Mouse (Mus musculus): ENCODE results near the gene Samhd1. TPM values are rescaled to one million over a fixed set of nuclear protein-coding genes. Genes with fewer than 3 reads are reported as not detected.

The Samhd1 gene
- total and polyA plus RNA-seq, 3 experiments: 32.8 to 79.5 (median 67.9) TPM

- Histone ChIP-seq H3K36me3 (replicated peaks in 1 of 2; ENCODE audit: control insufficient read depth in 1 of 2, insufficient read depth in 1 of 2, low read length in 1 of 2) (peaks cover 57 to 82% of the 10 kb centered on the region in 2 experiments), H3K27me3 (replicated peaks) (no peaks in the 10 kb centered on the region), H3K9ac (ENCODE audit: insufficient read depth, low read depth) (no peak overlapping the region), H3K79me2 (replicated peaks; ENCODE audit: control insufficient read depth, extremely low read depth, insufficient read depth, poor library complexity, severe bottlenecking) (no peaks in the 10 kb centered on the region), H3K4me2 (ENCODE audit: insufficient read depth, low read depth, poor library complexity, severe bottlenecking) (no peak overlapping the region), H3K9me3 (replicated peaks; ENCODE audit: low read length) (peaks cover 4% of the 10 kb centered on the region), H3K27ac (ENCODE audit: insufficient read depth, low read depth) (no peak overlapping the region), H3K4me1 (ENCODE audit: control insufficient read depth in 1 of 2, insufficient read depth in 2 of 2) (peaks cover 4 to 39% of the 10 kb centered on the region in 2 experiments; a peak in 3 of 4 replicates), H3K4me3 (replicated peaks in 1 of 3; ENCODE audit: low read depth in 2 of 3, low read length in 2 of 3, poor library complexity in 1 of 3) (no peak overlapping the region)
- TF ChIP-seq ZKSCAN1 (IDR thresholded peaks at IDR 0.05; ENCODE audit: borderline replicate concordance, low read depth, low read length) (no peak), NELFE (IDR thresholded peaks at IDR 0.05; ENCODE audit: low read depth, low read length) (no peak), ETS1 (conservative IDR thresholded peaks at IDR 0.05; ENCODE audit: low read depth, low read length) (no peak), USF1 (IDR thresholded peaks at IDR 0.05; ENCODE audit: low read depth, low read length) (no peak), KAT2A (IDR thresholded peaks at IDR 0.05; ENCODE audit: insufficient replicate concordance, low read length) (no peak), BHLHE40 (IDR thresholded peaks at IDR 0.05; ENCODE audit: low read depth, low read length) (no peak), RAD21 (IDR thresholded peaks at IDR 0.05; ENCODE audit: low read depth, low read length) (no peak), USF2 (conservative IDR thresholded peaks at IDR 0.05; ENCODE audit: low read depth, low read length) (no peak), GABPA (IDR thresholded peaks at IDR 0.05; ENCODE audit: insufficient replicate concordance, low read depth, low read length) (no peak), SMC3 (IDR thresholded peaks at IDR 0.05; ENCODE audit: low read depth, low read length) (no peak), CHD1 (IDR thresholded peaks at IDR 0.05; ENCODE audit: low read depth, low read length) (no peak), POLR2AphosphoS2 (IDR thresholded peaks at IDR 0.05; ENCODE audit: low read depth, low read length) (no peak), ZC3H11A (IDR thresholded peaks at IDR 0.05; ENCODE audit: low read depth, low read length) (no peak), PAX5 (IDR thresholded peaks at IDR 0.05; ENCODE audit: low read length) (no peak), MEF2A (IDR thresholded peaks at IDR 0.05; ENCODE audit: borderline replicate concordance, low read depth, low read length) (no peak)
- no peak for DNase-seq (ENCODE audit: extremely low read depth)
- in situ Hi-C loops (cut with MboI; ENCODE audit: low pct_ligation_motif_present, low pct_unique_long_range_greater_than_20kb, low sequenced_read_pairs) (no loop called here), dilution Hi-C loops (cut with MboI; ENCODE audit: extremely low pct_ligation_motif_present, extremely low pct_unique_long_range_greater_than_20kb, low sequenced_read_pairs) (no loop called here)
Observed at GRCm38 (mm10) chr2:157102256-157102655, 32.8 kb downstream of the Samhd1 start.

DNA sequence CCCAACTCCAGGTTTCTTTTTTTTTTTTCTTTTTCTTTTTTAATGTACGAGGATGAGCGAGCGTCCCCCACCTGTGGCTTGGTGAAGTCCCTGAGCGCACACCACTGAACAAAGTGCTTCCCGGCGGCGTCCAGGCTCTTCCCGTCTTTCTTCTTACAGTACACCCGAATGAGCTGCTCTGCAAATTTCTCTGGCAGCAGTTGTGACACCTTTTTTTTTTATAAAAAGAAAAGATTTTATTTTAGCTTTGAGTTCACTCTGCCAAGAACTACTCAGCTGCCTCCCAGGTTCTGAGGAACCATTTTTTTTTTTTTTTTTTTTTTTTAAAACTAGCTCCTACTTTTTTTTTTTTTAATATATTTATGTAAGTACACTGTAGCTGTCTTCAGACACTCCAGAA lies 33.4 kb downstream of the Samhd1 start:
- Histone ChIP-seq H3K36me3 (replicated peaks in 1 of 2; ENCODE audit: control insufficient read depth in 1 of 2, insufficient read depth in 1 of 2, low read length in 1 of 2) (peaks cover 53 to 82% of the 10 kb centered on the region in 2 experiments), H3K27me3 (replicated peaks) (no peaks in the 10 kb centered on the region), H3K9me3 (replicated peaks; ENCODE audit: low read length) (peaks cover 4% of the 10 kb centered on the region), H3K79me2 (replicated peaks; ENCODE audit: control insufficient read depth, extremely low read depth, insufficient read depth, poor library complexity, severe bottlenecking) (no peaks in the 10 kb centered on the region), H3K4me2 (ENCODE audit: insufficient read depth, low read depth, poor library complexity, severe bottlenecking) (no peak overlapping the region), H3K4me3 (replicated peaks in 1 of 3; ENCODE audit: low read depth in 2 of 3, low read length in 2 of 3, poor library complexity in 1 of 3) (no peak overlapping the region), H3K4me1 (ENCODE audit: control insufficient read depth in 1 of 2, insufficient read depth in 2 of 2) (peaks cover 4 to 45% of the 10 kb centered on the region in 2 experiments; a peak in 3 of 4 replicates), H3K27ac (ENCODE audit: insufficient read depth, low read depth) (no peak overlapping the region), H3K9ac (ENCODE audit: insufficient read depth, low read depth) (no peak overlapping the region)
- no peak for DNase-seq (ENCODE audit: extremely low read depth)
- in situ Hi-C loops (cut with MboI; ENCODE audit: low pct_ligation_motif_present, low pct_unique_long_range_greater_than_20kb, low sequenced_read_pairs): no loop called here
- dilution Hi-C loops (cut with MboI; ENCODE audit: extremely low pct_ligation_motif_present, extremely low pct_unique_long_range_greater_than_20kb, low sequenced_read_pairs): no loop called here
- TF ChIP-seq ZKSCAN1 (IDR thresholded peaks at IDR 0.05; ENCODE audit: borderline replicate concordance, low read depth, low read length) (no peak), BHLHE40 (IDR thresholded peaks at IDR 0.05; ENCODE audit: low read depth, low read length) (no peak)

Measured in CH12.LX (cell line).